Mouse (Mus musculus) adrenal gland, postnatal 0 days (tissue): ENCODE data around the gene Snx20. TPM values are rescaled to one million over a fixed set of nuclear protein-coding genes. Genes with fewer than 3 reads are reported as not detected.

Source experiments
- polyA plus RNA-seq: library from polyadenylated mRNA; unstranded; fragments of >200 nt; fragmentation: Nextera tagmentation; extraction: Ambion mirVana; gene quantifications from 2 replicates; pipeline ENCODE4 v1.2.1, GENCODE M21; 2015

Snx20 gene
- 4.2 and 4.9 TPM in 2 replicates for polyA plus RNA-seq

DNA sequence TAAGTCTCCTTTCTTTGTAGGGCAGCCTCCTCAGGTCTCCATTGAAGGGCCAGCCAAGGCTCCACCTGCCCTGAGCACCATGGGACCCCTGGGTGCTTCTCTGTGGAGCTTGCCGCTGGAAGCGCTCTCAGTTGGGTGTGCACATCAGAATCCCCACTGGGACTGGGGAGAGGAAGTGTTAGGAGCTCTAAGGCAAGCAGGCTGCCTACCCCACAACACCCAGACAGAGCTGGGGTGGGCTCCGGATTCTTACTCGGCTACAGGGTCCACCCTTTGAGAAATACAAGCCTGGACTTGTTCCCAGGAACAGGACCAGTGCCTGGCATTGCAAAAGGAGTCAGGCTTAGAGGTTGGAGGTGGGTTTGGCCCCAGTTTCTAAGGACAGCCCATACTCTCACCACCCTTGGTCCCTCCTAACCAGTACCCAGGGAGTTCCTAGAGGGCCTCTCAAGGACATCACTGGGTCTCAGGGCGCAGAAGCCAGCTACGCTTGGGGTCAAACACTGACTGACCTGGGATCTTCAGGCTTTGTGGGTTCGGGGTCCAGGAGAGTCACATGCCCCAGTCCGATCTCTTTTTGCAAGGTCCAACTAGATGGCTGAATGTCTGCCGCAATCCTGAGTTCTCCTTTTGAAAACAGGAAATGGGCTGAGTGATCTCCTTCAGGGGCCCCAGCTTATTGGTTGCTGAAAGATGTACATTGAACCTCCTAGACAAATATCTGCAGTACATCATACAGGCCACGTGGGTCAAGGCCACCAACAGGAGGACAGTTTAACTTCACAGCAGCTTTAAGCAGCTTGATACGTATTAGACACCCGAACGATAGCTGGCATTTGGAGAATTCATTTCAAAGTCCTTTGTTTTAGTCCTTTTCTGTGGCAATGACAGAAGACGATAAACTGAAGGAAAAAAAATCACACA lies at the start of gene Snx20:
Gene Snx20 (minus strand): TSS at position 655 of the 924 bp plus-strand sequence.

DNA sequence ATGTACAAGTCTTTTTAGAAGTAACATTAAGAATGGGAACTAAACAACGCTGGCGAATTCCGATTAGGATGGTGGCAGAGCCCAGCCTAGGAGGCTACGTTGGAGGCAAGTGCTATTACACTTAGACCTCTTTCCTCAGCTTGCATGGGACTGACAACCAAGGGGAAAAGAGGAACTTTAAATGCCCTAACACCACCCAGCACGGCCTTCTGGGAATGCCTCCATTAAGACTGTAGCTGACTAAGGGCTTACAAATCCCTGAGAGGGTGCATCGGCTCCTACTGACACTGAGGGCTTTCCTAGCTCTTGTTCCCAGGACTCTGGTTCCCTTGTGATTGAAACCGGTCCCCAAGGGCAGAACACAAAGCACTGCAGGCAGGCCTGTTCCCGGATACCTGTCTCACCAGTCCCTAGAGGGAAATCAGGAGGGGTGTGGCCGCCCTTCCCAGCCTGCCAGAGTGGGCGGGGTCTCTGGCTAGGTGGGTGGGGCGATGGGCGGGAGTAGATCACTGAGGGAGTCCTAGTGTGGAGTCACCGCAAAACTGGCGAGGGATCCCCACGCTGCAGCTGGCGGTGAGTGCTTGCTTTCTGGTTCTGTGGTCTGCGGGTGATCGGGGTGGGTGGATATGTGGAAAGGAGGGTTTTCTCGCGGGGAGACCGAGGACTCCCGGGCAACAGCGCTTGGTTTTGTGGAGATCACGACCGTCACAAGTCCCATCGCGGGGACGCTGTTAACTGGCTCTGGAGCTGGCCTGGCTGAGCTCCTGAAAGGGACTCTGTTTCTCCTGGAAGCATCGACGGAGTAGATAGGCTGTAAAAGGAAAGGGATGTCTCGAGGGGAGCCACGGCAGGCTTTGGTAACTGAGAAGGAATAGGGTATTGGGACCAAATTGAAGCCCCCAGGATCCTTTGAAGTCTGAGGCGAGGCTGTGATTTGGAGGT lies 11.2 kb upstream of the Snx20 start, which contains the start of gene Nod2:
Gene Nod2 (plus strand): TSS at position 479 of the 942 bp plus-strand sequence.

Other genes with a start within 250 kb of the Snx20 start
- 36.9 and 41.1 TPM in 2 replicates for gene Nkd1, start 114.8 kb downstream of the Snx20 start, polyA plus RNA-seq
- gene Nod2, start 11.2 kb upstream of the Snx20 start, polyA plus RNA-seq: 0.11 and 0.13 TPM in 2 replicates
- 9.8 and 16.2 TPM in 2 replicates for gene Cyld, start 60.9 kb upstream of the Snx20 start, polyA plus RNA-seq